Mouse (Mus musculus) E14TG2a.4 (cell line): ENCODE results near the gene Lrp5.
A peak's percentile ranks its signal among the peaks of the same experiment; 100 is the strongest.

ENCODE experiments used
- H3K27me3 ChIP-seq: 2 replicates; pipeline ENCODE4 v1.6.1; 2014; ENCODE audit warnings: low read length, control low read depth; ENCODE audit not compliant: insufficient read depth
- H3K36me3 ChIP-seq: 2 replicates; pipeline ENCODE4 v1.6.1; 2014; ENCODE audit warnings: low read length, control low read depth; ENCODE audit not compliant: insufficient read depth
- H3K4me1 ChIP-seq: replicated peaks from 2 replicates; pipeline ENCODE4 v1.6.1; 2014; ENCODE audit warnings: low read depth, low read length, control low read depth
- H3K4me3 ChIP-seq: replicated peaks from 2 replicates; pipeline ENCODE4 v1.5.1; 2014; ENCODE audit warnings: mild to moderate bottlenecking, low read length
- H3K9me3 ChIP-seq: 2 replicates; pipeline ENCODE4 v1.6.1; 2014; ENCODE audit warnings: low read length, control low read depth
- CTCF ChIP-seq: conservative IDR thresholded peaks from 2 replicates; pipeline ENCODE4 v1.5.1; 2014; ENCODE audit warnings: low read length
- NANOG ChIP-seq: IDR thresholded peaks from 2 replicates; pipeline ENCODE4 v1.6.1; 2014; ENCODE audit warnings: borderline replicate concordance, low read length, mixed read lengths
- POU5F1 ChIP-seq: IDR thresholded peaks from 2 replicates; pipeline ENCODE4 v1.6.1; 2014; ENCODE audit warnings: low read length, borderline replicate concordance

Lrp5 gene

GRCm38 (mm10) chr19:3623824-3624223 is 62.5 kb downstream of the Lrp5 start:
- TF ChIP-seq POU5F1: no peak
- TF ChIP-seq NANOG: no peak
- TF ChIP-seq CTCF: peak; percentile 84
- peaks cover 13% of the 10 kb centered on the region for H3K4me1 ChIP-seq

GRCm38 (mm10) chr19:3623294-3623693 is 63.1 kb downstream of the Lrp5 start:
- Histone ChIP-seq H3K4me1 (peaks cover 13% of the 10 kb centered on the region), H3K9me3 (no peaks in the 10 kb centered on the region), H3K36me3 (peaks cover 75% of the 10 kb centered on the region), H3K27me3 (no peaks in the 10 kb centered on the region), H3K4me3 (no peak overlapping the region)
- TF ChIP-seq CTCF (no peak), NANOG (no peak), POU5F1 (no peak)

More at GRCm38 (mm10) chr19:3623824-3624223, 62.5 kb downstream of the Lrp5 start:
- Histone ChIP-seq H3K4me3 (no peak overlapping the region), H3K27me3 (no peaks in the 10 kb centered on the region), H3K36me3 (peaks cover 75% of the 10 kb centered on the region), H3K9me3 (no peaks in the 10 kb centered on the region)

- no peaks in the 10 kb centered on the region for H3K9me3 ChIP-seq
- no peaks in the 10 kb centered on the region for H3K27me3 ChIP-seq
- H3K36me3 ChIP-seq: peaks cover 66% of the 10 kb centered on the region
- H3K4me3 ChIP-seq: no peak overlapping the region
- H3K4me1 ChIP-seq: peaks cover 20% of the 10 kb centered on the region
- no peak for TF ChIP-seq CTCF
These were observed 65.5 kb downstream of the Lrp5 start for GRCm38 (mm10) chr19:3620871-3621270.

GRCm38 (mm10) chr19:3619359-3619758 is 67.0 kb downstream of the Lrp5 start:
- Histone ChIP-seq H3K9me3 (no peaks in the 10 kb centered on the region), H3K4me3 (no peak overlapping the region), H3K27me3 (no peaks in the 10 kb centered on the region), H3K4me1 (peaks cover 10% of the 10 kb centered on the region), H3K36me3 (peaks cover 77% of the 10 kb centered on the region)
- TF ChIP-seq POU5F1 (no peak), CTCF (peak; percentile 89)

GRCm38 (mm10) chr19:3613991-3614390 is 72.4 kb downstream of the Lrp5 start:
- H3K4me1 ChIP-seq: peaks cover 16% of the 10 kb centered on the region; the same call in 1 of the 2 replicates
- peaks cover 81% of the 10 kb centered on the region for H3K36me3 ChIP-seq
- TF ChIP-seq NANOG (no peak), CTCF (no peak), POU5F1 (no peak)
- no peaks in the 10 kb centered on the region for H3K27me3 ChIP-seq
- no peaks in the 10 kb centered on the region for H3K9me3 ChIP-seq
- H3K4me3 ChIP-seq: no peak overlapping the region

GRCm38 (mm10) chr19:3612534-3613273 is 73.7 kb downstream of the Lrp5 start:
- Histone ChIP-seq H3K27me3 (no peaks in the 10 kb centered on the region), H3K4me1 (peaks cover 15% of the 10 kb centered on the region; the same call in 1 of the 2 replicates), H3K4me3 (0 out of 2 replicates have a peak overlapping the region, but pooled peaks have one; percentile 10), H3K9me3 (no peaks in the 10 kb centered on the region), H3K36me3 (peaks cover 68% of the 10 kb centered on the region)
- TF ChIP-seq POU5F1 (no peak), NANOG (no peak), CTCF (no peak)

- Histone ChIP-seq H3K9me3 (no peaks in the 10 kb centered on the region), H3K4me1 (peaks cover 8% of the 10 kb centered on the region; the same call in 1 of the 2 replicates), H3K36me3 (peaks cover 63% of the 10 kb centered on the region), H3K27me3 (no peaks in the 10 kb centered on the region), H3K4me3 (0 out of 2 replicates have a peak overlapping the region, but pooled peaks have one; percentile 10)
- no peak for TF ChIP-seq POU5F1
- TF ChIP-seq NANOG: no peak
- TF ChIP-seq CTCF: no peak
These were observed 74.6 kb downstream of the Lrp5 start for GRCm38 (mm10) chr19:3611730-3612129.

GRCm38 (mm10) chr19:3610886-3611285 is 75.5 kb downstream of the Lrp5 start:
- H3K4me1 ChIP-seq: peaks cover 8% of the 10 kb centered on the region; the same call in 1 of the 2 replicates
- no peaks in the 10 kb centered on the region for H3K9me3 ChIP-seq
- H3K4me3 ChIP-seq: no peak overlapping the region
- TF ChIP-seq CTCF (no peak), NANOG (no peak), POU5F1 (no peak)
- no peaks in the 10 kb centered on the region for H3K27me3 ChIP-seq
- peaks cover 70% of the 10 kb centered on the region for H3K36me3 ChIP-seq

- Histone ChIP-seq H3K4me3 (no peak overlapping the region), H3K4me1 (peaks cover 8% of the 10 kb centered on the region; the same call in 1 of the 2 replicates), H3K36me3 (peaks cover 70% of the 10 kb centered on the region), H3K27me3 (no peaks in the 10 kb centered on the region), H3K9me3 (no peaks in the 10 kb centered on the region)
- TF ChIP-seq NANOG: no peak
- no peak for TF ChIP-seq POU5F1
- TF ChIP-seq CTCF: no peak
These were observed 76.5 kb downstream of the Lrp5 start for GRCm38 (mm10) chr19:3609826-3610225.
